Mouse (Mus musculus) adrenal gland, adult (tissue): ENCODE results near the gene Baiap3.

Source experiments
- DNase-seq, 2 experiments: peaks; one replicate each; pipeline ENCODE4 v3.0.0; 2022 to 2023; ENCODE audit warnings: low spot score in 1 of 2; ENCODE audit not compliant: inconsistent age in 2 of 2

Gene Baiap3

DNA sequence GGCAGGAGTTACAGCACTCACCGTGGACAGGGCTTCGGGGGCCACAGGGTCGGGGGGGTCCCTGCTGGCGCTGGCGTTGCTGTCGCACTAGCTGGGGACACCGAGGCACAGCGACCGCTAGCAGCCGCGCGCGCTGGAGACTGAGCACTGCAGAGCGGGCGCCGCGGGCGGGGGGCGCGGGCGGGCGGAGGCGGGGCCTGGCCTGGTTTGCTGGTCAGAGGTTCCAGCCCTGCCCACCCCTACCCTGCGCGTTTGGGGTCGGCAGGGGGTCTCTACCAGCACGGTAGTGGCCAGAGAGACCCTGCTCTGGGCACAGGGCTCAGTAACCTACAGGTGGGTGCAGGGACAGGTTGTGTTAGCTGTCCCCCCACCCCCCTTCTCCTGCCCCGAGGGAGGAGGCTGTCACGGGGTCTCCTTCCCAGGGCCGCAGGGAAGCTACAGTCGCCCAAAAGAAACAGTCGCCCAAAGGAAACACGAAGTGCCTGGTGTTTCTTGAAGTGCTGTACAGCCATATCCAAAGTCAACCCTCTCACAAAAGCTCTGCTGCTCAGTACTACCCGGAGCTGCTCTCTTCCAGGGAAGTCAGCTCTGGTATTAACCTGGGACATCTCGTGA lies at the start of gene Baiap3:
Gene Baiap3 (minus strand): TSS at position 225 of the 615 bp plus-strand sequence.
- DNase-seq: peak in 1 of 2 experiments; percentile 50

DNA sequence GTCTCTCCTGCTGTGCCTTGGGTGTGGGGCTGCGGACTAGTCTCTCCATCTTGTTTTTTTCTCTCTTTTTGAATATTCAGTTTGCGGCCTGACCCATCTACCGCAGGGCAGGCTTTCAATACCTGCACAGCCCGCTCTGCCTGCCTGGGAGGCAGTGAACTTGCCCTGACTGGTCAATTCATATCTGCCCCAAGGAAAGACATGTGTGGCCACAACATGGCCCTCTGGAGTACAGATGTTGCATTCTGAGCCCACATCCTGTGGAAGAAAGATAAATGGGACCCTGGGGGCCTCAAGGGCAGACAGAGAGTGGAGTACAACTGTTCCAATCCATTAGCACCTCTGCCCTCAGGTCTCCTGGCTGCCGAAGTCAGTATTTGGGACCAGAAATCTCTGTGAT lies 41.9 kb upstream of the Baiap3 start, which contains the start of gene Prss34:
Gene Prss34 (plus strand): TSS at position 301 of the 400 bp plus-strand sequence.
- DNase-seq: no peak

DNA sequence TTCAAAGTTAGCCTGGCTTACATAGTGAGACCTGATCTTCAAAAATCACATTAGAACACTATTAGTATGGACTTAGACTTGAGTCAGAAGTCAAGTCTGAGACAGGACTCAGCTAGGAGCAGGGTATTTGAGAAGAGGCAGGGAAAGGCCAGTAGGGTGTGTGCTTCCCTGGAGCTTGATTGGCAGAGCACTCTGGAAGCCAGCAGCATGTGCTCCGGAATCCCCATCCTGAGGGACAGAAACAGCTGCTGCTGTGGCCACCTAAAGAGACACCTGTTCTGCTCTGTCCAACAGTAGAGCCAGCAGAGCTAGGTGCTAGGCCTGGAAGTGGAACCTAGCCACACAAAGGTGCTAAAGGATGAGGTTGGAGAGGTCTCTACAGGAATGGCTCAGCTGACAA lies 37.9 kb upstream of the Baiap3 start:
- DNase-seq: no peak

DNA sequence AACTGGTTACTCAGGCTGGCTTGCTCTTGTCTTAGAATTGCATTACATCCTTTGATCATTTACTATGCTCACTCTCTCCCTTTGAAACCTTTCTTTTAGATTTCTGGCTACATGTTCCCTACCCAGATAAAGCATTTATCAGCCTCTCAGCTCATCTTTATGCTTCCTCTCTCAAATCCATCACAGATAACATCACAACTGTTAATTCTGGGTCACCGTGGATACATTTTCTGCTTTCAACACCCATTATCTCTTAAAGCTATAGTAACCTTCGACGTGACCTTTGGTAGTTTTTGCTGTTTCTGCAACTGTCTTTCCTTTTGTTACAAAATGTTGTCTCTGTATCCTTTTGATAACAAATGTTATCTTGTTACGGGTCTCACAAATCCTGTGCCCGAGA lies 37.3 kb upstream of the Baiap3 start:
- DNase-seq: no peak

DNA sequence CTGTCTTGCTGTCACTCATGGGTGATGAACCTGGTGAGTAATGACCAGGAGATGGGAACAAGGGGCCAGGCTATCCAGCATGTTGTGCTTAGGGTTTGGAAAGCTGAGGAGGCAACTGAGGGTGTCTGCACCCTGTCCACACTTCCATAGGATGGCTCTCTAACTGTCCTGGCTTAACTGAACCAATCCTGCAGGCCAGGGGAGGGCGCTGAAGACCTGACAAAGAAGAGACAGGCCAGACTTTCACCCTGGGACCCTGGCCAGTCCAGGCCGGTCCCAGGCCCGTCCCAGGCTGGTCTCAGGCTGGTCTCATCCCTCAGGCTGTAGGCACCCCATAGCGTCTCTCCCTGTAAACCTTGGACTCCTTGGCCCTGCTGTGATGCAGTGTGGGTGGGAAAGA lies 34.2 kb upstream of the Baiap3 start:
- DNase-seq: no peak

DNA sequence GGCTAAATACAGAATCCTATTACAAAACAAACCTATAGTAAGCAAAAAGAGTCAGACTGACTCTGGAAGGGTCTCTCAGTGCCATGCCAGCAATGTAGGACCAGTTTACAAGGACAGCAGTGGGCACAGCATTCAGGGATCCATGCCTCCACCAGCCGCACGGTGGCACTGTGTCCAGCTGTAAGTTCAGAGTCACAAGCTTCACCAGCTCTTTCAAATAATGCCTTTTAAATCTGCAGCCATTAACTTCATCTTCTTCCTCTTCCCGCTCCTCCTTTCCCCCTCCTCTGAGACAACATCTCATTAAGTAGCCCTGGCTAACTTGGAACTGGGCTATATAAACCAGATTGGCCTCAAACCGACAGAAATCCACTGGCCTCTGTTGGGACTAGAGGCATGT lies 32.7 kb upstream of the Baiap3 start:
- peak; percentile 45 to 80 for DNase-seq

DNA sequence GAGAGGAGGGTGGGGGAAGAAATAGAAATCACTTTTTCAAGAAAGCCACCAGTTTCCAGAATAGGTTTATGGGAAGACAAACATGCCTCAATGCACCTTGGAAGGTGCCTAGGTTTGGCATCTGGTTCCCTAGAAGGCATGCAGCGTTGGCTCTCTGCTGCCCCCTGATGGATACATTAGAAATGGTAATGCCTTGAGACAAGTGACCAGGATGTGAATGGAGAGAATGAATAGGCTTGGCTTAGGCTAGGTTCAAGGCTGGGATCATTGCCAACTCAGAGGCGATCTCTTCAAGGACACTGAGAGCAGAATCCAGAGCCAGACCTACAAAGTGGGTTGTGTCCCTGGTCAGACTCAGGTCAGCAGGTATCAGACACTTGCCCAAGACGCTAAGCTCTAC lies 28.9 kb upstream of the Baiap3 start:
- DNase-seq: peak; percentile 76 to 93

DNA sequence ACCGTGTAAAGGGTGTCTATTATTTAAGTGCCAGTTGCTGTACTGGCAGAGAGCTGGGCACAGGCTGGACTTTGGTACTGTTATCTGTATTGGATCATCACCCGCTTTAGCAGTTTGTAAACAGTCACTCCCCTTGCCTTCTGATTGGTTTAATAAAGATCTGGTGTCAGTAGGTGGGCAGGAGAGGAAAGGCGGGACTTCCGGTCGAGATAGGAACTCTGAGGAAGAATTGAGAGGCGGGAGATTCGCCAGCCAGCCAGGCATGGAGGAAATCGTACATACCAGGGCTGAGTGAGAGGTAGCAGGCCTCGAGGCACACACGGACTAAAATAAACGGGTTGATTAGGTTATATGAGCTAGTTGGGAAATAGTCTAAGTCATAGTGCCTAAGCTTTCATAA lies 26.0 kb upstream of the Baiap3 start:
- DNase-seq: peak; percentile 66 to 79

DNA sequence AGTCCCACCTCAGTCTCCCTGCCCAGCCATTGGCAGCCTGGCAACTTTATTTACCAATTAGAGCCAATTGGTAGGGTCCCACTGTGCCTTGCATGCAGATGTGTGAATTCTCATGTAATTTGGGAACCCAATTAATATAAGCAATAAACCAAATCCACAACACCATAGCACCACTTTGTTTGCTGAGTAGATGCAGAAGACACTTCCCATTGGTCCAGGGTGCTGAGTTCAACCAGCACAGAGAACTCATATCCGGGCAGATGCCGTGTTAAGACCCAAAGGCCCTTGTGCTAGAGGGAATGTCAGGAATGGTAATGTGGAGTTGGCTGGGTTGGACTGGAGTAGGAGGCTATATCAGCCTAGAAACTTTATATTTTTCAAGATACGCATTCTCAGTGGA lies 19.7 kb upstream of the Baiap3 start:
- DNase-seq: no peak

DNA sequence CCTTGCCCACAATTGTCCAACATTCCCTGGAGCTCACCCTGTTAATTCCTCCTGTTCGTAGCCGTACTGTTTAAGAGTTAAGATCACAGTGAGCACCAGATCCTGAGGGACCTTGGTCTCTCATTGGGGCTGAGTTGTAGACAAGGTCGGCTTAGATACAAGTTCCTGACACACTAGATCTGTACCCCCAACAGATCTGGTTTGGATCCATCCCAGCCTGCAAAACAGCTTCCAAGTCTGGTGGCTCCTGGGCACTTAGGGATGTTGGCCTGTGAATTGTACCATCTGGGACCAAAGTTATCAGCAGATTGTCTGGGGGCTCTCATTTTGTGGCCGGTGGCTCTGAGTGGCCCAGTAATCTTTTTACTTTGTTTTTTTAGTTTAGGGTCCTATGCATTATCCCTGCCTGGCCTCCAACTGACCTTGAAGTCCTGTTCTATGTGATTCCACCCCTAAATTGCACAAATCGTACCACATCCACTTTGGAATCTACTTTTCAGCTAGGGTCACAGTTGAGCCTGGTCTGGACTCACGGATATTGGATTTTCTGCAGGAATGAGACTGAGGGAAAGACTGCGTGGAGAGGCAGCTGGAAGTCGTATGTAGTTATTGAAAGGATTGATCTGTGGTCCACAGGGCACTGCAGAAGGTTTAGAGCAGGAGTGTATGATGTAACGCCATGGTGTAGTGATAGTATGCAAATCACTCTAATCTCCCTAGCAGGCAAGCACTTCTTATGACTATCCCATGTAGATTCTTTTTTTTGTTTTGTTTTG lies 18.6 kb upstream of the Baiap3 start, which contains the start of gene Ube2i:
Gene Ube2i (minus strand): TSS at position 52 of the 776 bp plus-strand sequence.
- no peak for DNase-seq

DNA sequence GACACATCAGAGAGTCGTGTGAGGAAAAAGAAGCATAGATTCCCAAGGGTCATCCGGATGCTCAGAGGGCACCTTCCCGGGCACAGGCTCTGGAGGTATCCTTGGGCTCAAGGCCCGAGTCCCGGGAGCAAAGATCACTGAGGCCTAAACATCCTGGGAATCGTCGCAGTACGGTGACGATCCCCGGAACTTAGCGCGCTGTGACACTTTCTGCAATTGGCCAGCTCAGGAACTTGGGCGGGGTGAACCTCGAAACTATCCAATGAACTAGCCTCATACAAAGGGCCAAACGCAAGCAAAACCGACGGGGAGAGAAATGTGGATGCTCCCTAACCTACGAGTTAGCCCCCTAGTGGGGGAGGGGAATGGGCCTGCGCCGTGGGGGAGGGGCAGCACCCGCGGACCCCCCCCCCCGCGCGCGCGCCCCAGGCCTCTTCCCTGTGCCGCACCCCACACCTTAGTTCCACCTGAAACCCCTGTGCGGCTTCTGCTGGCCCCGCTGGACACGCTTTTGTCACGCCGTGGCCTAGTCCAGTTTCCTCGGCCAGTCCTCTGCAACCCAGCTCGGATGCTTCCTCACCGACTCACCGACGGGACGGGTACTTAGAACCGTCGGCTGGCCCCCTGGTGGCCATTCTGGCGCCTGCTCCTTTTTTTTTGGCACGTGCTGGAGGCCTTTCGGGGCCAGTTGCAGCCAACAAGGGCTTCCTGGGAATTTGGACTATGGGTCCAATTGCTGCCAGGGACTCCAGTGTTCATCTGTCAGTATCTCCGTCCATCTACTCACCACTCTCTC lies 17.7 kb upstream of the Baiap3 start:
- DNase-seq: peak; percentile 95 to 100

DNA sequence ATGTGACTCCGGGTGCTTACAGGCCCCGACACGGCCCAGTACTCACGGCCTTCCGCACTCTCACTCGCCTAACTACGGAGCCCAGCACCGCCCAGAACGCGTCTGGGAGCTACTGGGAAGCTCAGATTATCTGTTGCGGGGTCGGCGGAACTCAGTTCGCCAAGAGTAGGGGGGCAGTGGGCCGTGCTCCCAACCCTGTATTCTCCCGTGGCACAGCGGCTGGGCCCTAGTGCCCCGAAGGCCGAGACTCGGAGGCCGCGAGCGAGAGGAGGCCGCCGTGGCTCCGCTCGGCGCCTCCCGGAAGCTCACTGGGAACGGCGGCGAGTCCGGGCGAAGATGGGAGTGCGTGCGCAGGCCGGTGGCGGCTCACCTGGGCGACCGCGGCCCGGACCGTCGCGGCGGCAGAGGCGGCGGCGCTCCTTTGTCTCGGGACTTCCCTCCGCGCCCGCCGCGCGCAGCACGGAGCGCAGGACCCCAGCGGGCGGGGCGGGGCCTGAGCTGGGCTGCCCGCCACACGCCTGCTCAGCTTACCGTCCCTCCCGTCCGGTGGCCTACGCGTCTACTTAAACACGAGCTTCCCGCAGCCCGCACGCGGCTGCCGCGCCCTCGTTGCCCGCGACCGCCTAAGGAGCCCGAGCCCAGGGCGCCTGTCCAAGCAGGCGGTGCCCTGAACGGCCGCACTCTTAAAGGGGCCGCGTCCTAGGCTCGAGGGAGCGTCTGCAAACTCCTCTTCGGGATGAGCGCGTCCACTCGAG lies 17.0 kb upstream of the Baiap3 start:
- peak; percentile 93 to 99 for DNase-seq

DNA sequence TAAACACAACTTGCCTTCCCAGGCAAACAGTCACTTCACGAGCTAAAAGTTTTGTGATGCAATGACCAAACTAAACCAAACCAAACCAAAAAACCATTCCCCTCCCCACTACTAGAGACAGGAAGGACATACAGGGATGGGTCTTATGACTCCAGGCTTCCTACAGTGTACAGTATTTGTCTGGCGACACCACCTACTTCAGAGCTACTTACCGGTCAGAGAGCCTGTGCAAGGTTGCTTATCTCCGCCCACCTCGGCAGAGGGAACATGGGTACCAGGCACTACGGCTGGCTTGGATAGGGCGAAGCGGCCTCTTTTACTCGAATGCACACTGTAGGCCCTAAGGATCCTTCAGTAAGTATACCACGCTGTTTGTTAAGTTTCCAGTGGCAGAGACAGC lies 16.2 kb upstream of the Baiap3 start:
- peak in 1 of 2 experiments; percentile 43 for DNase-seq

DNA sequence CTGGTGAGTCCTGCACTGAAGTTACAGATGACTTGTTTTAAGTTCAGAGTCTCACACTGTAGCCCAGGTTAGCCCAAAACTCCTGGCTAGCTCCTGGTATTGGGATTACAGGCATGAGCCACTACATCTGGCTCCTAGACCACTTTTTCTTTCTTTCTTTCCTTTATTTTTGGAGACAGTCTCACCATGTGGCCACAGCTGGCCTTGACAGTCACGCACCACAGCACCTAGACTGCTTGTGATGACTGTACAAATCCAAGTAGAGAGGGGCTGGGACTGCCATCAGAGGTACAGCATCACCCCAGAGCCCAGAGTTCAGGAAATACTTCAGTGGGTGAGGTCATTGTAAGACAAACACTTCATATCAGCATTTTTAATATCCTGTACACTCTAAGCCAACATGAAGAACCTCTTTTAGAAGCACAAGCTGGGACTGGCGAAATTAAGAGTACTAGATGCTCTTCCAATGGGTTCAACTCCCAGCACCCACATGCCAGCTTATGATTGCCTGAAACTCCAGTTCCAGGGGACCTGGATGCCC lies 14.7 kb upstream of the Baiap3 start:
- DNase-seq: no peak

DNA sequence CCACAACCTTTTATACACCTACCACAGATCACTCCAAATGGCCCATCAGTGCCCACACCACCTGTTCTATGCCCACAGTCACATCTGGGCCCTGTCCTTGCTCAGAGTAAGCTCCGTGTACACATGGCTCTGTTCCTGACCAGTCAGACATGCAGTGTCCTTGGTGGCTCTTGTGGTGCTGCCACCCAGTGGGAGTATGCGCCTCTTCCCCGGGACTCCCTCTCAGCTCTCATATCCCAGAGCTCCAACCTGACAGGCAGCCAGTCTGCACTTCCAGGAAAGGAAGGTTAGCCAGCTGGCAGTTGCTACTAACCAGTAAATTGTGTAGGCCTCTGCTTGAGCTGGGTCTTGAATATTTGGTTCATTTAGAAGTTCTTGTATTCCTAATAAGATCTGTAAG lies 8.3 kb upstream of the Baiap3 start:
- DNase-seq: peak; percentile 73 to 88

DNA sequence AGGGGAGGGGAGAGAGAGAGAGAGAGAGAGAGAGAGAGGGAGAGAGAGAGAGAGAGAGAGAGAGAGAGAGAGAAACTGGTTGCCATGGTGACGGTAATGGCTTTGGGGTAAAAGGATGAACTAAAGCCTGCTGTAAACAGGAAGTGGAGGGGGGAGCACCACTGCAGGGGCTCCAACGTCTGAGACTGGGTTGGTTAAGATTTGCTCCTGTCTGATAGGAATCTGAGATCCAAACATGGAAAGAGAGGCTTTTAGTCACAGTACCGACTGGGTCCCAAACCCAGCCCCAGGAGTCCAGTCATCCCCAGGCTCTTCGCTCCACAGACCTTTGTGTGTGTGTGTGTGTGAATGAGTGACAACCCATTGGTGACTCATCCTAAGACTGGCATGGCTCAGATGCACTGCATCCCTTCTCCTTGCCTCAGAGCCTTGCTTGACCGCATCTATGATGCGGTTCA lies 1.7 kb upstream of the Baiap3 start:
- DNase-seq: no peak

DNA sequence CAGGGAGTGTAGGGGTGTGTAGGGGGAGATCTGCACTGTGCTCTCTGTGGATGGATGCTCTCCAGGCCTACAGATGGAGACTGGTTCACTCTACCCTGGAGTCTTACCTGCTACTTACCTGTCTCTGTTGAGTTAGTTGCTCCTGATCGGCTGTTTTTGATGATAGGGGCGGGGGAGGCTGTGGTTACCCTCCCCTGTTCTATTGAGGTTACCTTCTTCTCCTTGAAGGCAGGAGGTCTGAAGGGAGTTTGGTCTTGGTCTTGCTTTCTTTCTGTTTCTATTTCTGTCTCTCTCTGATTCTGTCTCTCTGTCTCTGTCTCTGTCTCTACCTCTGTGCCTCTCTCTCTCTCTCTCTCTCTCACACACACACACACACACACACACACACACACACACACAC lies 1.1 kb downstream of the Baiap3 start:
- no peak for DNase-seq

DNA sequence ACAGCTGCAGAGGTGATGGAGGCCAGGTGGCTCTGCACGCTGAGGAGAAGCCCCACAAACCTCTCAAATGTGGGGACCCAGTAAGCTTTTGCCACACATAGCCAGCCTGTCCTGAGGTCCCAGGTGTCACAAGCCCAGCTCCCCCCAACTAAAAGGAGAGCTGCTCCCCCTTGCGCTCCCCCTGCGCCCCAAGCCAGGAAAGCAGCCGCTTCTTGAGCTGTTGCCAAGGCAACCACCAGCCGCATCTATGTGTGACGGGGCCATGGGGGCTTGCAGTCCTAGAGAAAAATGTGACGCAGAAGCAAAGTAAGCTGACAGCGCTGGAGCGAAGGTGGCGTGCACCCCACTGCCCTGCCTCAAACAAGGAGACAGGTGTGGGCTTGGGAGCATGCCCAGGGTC lies 2.4 kb downstream of the Baiap3 start:
- DNase-seq: no peak

DNA sequence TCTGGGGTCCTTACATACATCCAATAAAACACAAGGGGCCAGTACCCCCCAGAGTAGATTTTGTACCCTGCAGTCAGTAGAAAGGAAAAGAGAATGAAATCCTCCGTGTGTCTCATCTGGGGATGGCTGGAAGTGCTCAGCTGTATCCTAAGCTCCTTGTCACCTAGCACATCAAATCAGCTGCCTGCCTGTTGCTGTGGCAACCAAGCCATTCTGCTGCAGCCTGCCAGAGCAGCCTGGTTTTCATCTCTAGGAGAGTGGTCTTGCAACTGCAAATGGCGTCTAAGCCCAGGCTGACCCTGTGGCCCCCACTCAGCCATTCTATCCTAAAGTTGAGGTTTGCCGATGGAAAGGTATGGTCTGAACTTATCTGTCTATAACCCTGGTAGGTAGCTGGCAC lies 3.5 kb downstream of the Baiap3 start:
- no peak for DNase-seq

DNA sequence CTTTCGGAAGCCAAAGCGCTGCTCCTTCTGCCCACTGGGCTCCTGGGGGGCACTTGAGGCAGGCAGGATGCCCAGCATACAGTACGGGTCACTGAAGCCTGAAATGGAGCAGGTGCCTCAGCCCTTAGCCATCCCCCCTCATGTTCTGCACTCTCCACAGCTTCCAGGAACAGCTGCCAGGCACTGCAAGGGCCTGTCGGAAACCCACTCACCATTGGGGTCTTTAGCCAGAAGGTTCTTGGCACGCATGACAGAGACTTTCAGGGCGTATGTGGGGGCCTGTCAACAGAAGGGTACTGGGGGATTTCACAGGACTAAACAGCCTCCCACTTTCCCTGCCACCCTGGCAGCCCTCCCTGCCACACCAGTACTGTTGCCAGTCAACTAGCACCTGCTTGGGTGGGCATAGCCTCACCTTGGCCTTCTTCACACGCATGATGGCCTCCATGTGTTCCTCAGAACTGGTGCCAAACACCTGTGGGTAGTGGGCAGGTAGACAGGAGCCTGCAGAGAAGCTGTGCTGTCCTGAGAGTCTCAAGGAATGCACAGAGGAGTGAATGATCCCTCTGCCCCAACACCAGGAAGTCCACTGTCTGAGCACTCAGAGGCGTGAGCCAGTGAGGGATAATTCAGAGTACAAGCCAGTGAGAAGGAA lies 5.9 kb downstream of the Baiap3 start:
- DNase-seq: no peak
